Mouse (Mus musculus): ENCODE measurements at regions not wholly inside any gene's neighbourhood (a gene's known extent, or its start where the extent isn't known, plus 50 kb on each side); places are given as distances from the start of the nearest gene placed in this dataset.
"Not testable (repeated sequence)": the region's sequence is repeated elsewhere in the genome, so short reads cannot be mapped to it uniquely, and the experiment has no call there.

GRCm38 (mm10) chr10:117458271-117459040 is 78.6 kb upstream of the Cpsf6 start:
- no peak for DNase-seq (ENCODE audit: low read depth, low spot score)
- 87% methylated on average over 11 of the region's 11 CpGs for WGBS

- DNase-seq (ENCODE audit: low read depth, low spot score): no peak
- 72% methylated on average over 2 of the region's 2 CpGs for WGBS
These were observed 77.8 kb upstream of the Cpsf6 start for GRCm38 (mm10) chr10:117457701-117457950.

- 75% methylated on average over 18 of the region's 18 CpGs for WGBS
- DNase-seq (ENCODE audit: low read depth, low spot score): no peak
These were observed 77.3 kb upstream of the Cpsf6 start for GRCm38 (mm10) chr10:117456904-117457700.

- 34% methylated on average over 8 of the region's 8 CpGs for WGBS
- no peak for DNase-seq (ENCODE audit: low read depth, low spot score)
These were observed 76.6 kb upstream of the Cpsf6 start for GRCm38 (mm10) chr10:117456427-117456826.

- 29% methylated on average over 9 of the region's 9 CpGs for WGBS
These were observed 75.9 kb upstream of the Cpsf6 start for GRCm38 (mm10) chr10:117455595-117456302.

GRCm38 (mm10) chr10:117454711-117455591 is 75.1 kb upstream of the Cpsf6 start:
- 42% methylated on average over 12 of the region's 12 CpGs for WGBS
- DNase-seq (ENCODE audit: low read depth, low spot score): no peak

More at GRCm38 (mm10) chr10:117455595-117456302, 75.9 kb upstream of the Cpsf6 start:
- DNase-seq (ENCODE audit: low read depth, low spot score): no peak

GRCm38 (mm10) chr10:117454171-117454500 is 74.3 kb upstream of the Cpsf6 start:
- no peak for DNase-seq (ENCODE audit: low read depth, low spot score)
- 59% methylated on average over 3 of the region's 3 CpGs for WGBS

- 88% methylated on average over 7 of the region's 7 CpGs for WGBS
- DNase-seq (ENCODE audit: low read depth, low spot score): no peak
These were observed 73.8 kb upstream of the Cpsf6 start for GRCm38 (mm10) chr10:117453406-117454170.

GRCm38 (mm10) chr10:117452190-117452950 is 72.6 kb upstream of the Cpsf6 start:
- WGBS: 50% methylated on average over 7 of the region's 7 CpGs
- no peak for DNase-seq (ENCODE audit: low read depth, low spot score)

GRCm38 (mm10) chr10:117451396-117452185 is 71.8 kb upstream of the Cpsf6 start:
- DNase-seq (ENCODE audit: low read depth, low spot score): no peak
- whole genome bisulfite sequencing: 94% methylated on average over 9 of the region's 9 CpGs

GRCm38 (mm10) chr10:117450631-117451030 is 70.8 kb upstream of the Cpsf6 start:
- WGBS: 76% methylated on average over 4 of the region's 4 CpGs
- DNase-seq (ENCODE audit: low read depth, low spot score): no peak

- no peak for DNase-seq (ENCODE audit: low read depth, low spot score)
- WGBS: 30% methylated on average over 1 of the region's 1 CpGs
These were observed 70.4 kb upstream of the Cpsf6 start for GRCm38 (mm10) chr10:117450240-117450569.

GRCm38 (mm10) chr10:117449416-117450239 is 69.8 kb upstream of the Cpsf6 start:
- DNase-seq (ENCODE audit: low read depth, low spot score): no peak
- WGBS: 55% methylated on average over 3 of the region's 3 CpGs

- WGBS: 86% methylated on average over 3 of the region's 3 CpGs
- DNase-seq (ENCODE audit: low read depth, low spot score): not testable (repeated sequence)
These were observed 69.0 kb upstream of the Cpsf6 start for GRCm38 (mm10) chr10:117448783-117449182.

- DNase-seq (ENCODE audit: low read depth, low spot score): no peak
- 89% methylated on average over 8 of the region's 8 CpGs for WGBS
These were observed 67.8 kb upstream of the Cpsf6 start for GRCm38 (mm10) chr10:117447626-117448025.

GRCm38 (mm10) chr10:117447206-117447605 is 67.4 kb upstream of the Cpsf6 start:
- WGBS: 68% methylated on average over 8 of the region's 8 CpGs

GRCm38 (mm10) chr10:117446776-117447175 is 67.0 kb upstream of the Cpsf6 start:
- 87% methylated on average over 7 of the region's 7 CpGs for WGBS
- no peak for DNase-seq (ENCODE audit: low read depth, low spot score)

More at GRCm38 (mm10) chr10:117447206-117447605, 67.4 kb upstream of the Cpsf6 start:
- DNase-seq (ENCODE audit: low read depth, low spot score): no peak
